Mouse (Mus musculus) heart, adult 9 months (tissue): Measurements from ENCODE around the gene Camta1.

Experiments used
- DNase-seq, 2 experiments: peaks; one replicate each; pipeline ENCODE4 v3.0.0; 2022; ENCODE audit warnings: low spot score in 2 of 2

Gene Camta1

GRCm38 (mm10) chr4:151860441-151861331 is 990 bp downstream of the Camta1 start:
- DNase-seq, result peak; percentile 41 to 52

- no peak for DNase-seq
These were observed 2.4 kb downstream of the Camta1 start for GRCm38 (mm10) chr4:151859275-151859674.

GRCm38 (mm10) chr4:151853949-151854348 is 7.7 kb downstream of the Camta1 start:
- DNase-seq, result no peak

GRCm38 (mm10) chr4:151851179-151851578 is 10.5 kb downstream of the Camta1 start:
- peak; percentile 26 to 51 for DNase-seq

DNA sequence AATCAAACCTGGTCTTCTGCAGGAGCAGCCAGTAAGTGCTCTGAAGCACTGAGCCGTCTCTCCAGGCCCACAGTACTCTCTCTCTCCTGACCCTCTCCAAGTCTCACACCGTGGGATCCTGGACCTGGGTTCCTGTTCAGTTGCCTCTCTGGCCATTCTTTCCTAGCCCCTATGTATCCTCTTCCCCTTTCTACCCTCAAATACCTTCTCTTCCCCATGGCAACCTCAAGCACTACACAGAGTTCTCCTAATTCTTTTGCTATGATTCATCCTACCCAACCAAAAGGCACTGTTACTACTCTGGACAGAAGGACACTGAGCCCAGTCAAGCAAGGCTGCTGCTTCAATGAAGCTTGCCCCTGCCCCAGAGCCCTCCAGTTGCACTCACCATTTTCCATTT is 19.1 kb downstream of the Camta1 start:
- no peak for DNase-seq

GRCm38 (mm10) chr4:151838518-151838917 is 23.2 kb downstream of the Camta1 start:
- DNase-seq, result no peak

- no peak for DNase-seq
These were observed 25.8 kb downstream of the Camta1 start for GRCm38 (mm10) chr4:151835860-151836259.

DNA sequence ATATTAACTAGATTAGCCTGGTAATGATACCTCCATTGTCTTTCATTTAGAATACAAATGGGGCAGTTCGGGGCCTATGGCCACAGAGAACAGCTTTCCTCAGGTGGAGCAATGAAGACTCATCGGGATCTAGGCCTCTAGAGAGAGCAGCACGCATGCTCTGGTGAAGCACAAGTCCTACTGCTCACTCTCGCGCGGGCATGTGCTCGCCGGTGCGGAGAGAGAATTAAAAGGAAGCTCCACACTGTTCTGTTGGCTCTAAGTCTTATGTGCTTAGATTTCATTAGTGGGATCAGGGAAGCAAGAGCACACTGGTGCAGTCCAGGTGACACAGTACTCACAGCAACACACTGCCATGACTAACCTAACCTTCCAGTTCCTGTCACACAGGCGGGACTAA is 27.1 kb downstream of the Camta1 start:
- no peak for DNase-seq

GRCm38 (mm10) chr4:151833940-151834449 is 27.7 kb downstream of the Camta1 start:
- DNase-seq, result no peak

DNA sequence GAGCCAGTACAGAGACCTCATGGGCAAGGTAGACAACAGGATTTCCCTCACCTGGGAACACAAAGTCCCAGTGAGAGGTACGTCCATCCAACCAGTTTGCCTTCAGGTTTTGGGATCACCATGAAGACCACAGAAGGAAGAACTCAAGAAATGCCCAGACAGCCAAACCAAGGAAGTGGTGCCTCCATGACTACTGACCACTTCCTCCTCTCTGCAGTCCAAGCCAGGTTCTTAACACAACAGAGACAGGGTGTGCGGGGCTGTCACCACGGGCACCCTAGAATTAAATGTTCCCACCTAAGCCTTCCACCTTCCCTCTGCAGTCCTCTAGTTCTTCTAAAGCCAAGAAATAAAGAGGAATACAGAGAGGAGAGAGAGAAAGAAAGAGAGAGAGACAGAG is 33.8 kb downstream of the Camta1 start:
- DNase-seq, result no peak

GRCm38 (mm10) chr4:151827356-151827755 is 34.3 kb downstream of the Camta1 start:
- DNase-seq, result no peak

GRCm38 (mm10) chr4:151823963-151824362 is 37.7 kb downstream of the Camta1 start:
- DNase-seq, result peak; percentile 10 to 39

DNA sequence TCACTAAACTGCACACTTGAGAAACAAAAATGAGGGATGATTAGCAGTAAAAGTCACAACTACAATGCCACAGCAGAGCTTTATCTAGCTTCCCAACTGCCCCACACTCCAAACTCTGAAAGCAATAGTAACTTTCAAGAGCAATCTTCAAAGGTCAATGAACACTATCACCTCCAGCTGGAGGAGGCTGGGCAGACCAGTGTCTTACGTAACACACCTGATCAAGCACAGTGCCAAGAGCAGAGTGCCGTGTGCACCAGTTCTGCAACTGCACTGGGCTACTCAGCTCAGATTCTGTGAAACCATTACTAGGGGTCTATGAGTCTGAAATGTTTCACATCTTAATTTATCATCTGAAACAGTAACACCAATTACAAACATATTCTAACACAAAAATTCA is 38.7 kb downstream of the Camta1 start:
- DNase-seq, result peak in 1 of 2 experiments; percentile 28

DNA sequence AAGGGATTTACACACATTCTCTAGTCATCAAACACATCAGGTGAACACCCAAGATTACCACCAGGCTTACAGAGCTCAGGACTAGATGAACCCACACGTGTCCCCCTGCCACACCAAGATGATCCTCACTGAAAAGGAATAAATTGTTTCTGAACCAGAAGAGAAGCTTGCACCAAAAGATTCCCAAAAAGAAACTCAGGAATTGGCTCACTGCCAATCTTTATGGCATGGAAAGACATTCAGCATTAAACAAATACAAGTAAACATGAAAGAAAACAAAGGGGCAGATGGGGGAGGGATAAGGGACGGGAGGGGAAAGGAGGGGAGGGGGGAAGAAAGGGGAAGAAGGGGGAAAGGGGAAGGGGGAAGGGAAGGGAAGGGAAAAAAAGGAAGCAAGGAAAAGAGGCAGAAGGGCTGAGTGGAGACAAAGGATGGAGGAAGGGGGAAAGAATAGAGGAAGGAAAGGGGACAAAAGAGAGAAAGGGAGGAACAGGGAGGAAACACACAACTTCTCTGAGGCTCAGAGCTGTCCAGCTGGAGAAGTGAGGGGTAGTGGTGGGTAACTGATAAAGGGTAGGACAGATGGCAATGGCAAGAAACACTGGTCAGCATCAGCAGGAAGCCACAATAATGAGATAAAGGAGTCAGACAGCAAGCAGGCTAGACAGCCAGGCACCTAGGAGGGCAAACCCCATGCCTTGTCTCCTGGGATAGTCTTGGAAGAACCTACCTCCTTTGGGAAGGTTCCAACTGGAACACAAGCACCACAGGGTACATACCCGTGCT is 43.5 kb downstream of the Camta1 start:
- no peak for DNase-seq

GRCm38 (mm10) chr4:151813711-151814110 is 48.0 kb downstream of the Camta1 start:
- no peak for DNase-seq

GRCm38 (mm10) chr4:151805685-151806084 is 56.0 kb downstream of the Camta1 start:
- no peak for DNase-seq

DNA sequence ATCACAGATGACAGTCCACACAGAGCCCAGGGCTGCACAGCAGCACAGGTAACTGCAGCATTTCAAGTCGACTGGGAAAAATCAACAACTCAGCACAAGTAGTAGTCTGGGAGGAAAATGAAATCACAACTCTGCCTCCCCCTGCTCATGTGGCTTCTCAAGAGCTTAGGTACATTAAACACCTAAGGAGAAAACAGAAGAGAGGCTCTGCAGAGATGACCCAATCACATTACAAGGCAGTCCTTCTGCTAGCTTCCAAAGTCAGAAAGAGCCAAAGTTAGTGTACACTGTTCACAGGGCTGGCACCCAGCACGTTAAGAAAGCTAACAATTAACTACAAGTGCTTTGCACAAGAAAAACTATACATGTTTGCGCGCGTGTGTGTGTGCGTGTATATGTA is 56.6 kb downstream of the Camta1 start:
- DNase-seq, result no peak

DNA sequence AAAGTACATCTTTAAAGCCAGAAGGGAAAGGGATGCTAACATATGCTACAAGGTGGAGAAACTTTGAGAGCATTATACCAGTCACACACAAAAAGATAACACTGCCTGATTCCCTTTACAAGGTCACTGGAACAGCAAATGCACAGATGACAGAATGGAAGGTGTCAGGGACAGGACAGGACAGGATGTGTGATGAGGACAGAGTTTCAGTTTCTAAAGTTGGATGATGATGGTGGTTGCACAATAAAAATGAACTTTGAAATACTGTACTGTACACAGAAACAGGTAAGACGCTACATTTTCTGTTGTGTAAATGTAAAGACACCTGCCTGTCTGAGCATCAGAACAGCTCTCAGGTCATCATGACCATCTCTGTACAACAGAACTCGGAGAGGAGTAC is 57.5 kb downstream of the Camta1 start:
- DNase-seq, result no peak

GRCm38 (mm10) chr4:151798630-151799029 is 63.0 kb downstream of the Camta1 start:
- no peak for DNase-seq

GRCm38 (mm10) chr4:151793694-151794093 is 68.0 kb downstream of the Camta1 start:
- no peak for DNase-seq

GRCm38 (mm10) chr4:151786946-151787705 is 74.5 kb downstream of the Camta1 start:
- peak; percentile 26 to 44 for DNase-seq

DNA sequence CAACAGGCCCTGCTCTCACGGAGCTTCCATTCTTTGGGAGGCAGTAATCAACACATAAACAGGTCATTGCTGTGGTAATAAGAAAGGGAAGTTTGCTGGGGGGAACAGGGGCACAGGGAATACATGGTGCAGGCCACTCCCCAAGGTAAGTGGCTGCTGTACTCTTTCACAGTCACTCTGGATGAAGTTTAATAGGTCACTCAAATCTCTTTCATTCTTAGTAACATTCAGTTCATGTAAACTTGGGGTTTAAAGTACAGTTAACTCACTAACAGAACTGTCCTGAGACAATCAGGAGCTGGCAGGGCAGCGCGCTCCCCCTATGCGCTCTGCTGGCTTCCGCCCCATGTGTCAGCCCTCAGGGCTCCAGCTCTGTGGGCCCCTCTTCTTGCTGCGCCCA is 81.2 kb downstream of the Camta1 start:
- no peak for DNase-seq
